Mouse (Mus musculus) frontal cortex, adult 2 months (tissue): ENCODE data around the gene Olfr1395. TPM values are rescaled to one million over a fixed set of nuclear protein-coding genes. Genes with fewer than 3 reads are reported as not detected.
A peak's percentile ranks its signal among the peaks of the same experiment; 100 is the strongest.

Experiments
- DNase-seq, 2 experiments: peaks; one replicate each; pipeline ENCODE4 v3.0.0; 2022; ENCODE audit warnings: low spot score in 1 of 2; ENCODE audit errors: extremely low spot score in 1 of 2
- polyA plus RNA-seq: library from polyadenylated mRNA; depleted of rRNA; stranded (reverse); fragments of >200 nt; gene quantifications from 2 replicates; pipeline ENCODE4 v1.2.3, GENCODE M21; 2012; rRNA removed

Olfr1395 gene
- polyA plus RNA-seq: 0.04 and 0.11 TPM in 2 replicates

GRCm38 (mm10) chr11:49141974-49142373 lies at the start of gene Olfr1395:
Gene Olfr1395 (plus strand): TSS chr11:49142274.
- DNase-seq: no peak

- DNase-seq: no peak
Measured at GRCm38 (mm10) chr11:49092786-49093185, 49.3 kb upstream of the Olfr1395 start.

GRCm38 (mm10) chr11:49093861-49094660 lies 48.0 kb upstream of the Olfr1395 start:
- no peak for DNase-seq

GRCm38 (mm10) chr11:49095367-49095766 lies 46.7 kb upstream of the Olfr1395 start:
- no peak for DNase-seq

- no peak for DNase-seq
Measured at GRCm38 (mm10) chr11:49100409-49100808, 41.7 kb upstream of the Olfr1395 start.

GRCm38 (mm10) chr11:49101500-49101899 lies 40.6 kb upstream of the Olfr1395 start:
- no peak for DNase-seq

GRCm38 (mm10) chr11:49103047-49103693 lies 38.9 kb upstream of the Olfr1395 start:
- peak; percentile 33 to 96 for DNase-seq

- DNase-seq: no peak
Measured at GRCm38 (mm10) chr11:49105752-49106151, 36.3 kb upstream of the Olfr1395 start.

- DNase-seq: no peak
Measured at GRCm38 (mm10) chr11:49107650-49108537, 34.2 kb upstream of the Olfr1395 start.

- peak in 1 of 2 experiments; percentile 59 for DNase-seq
Measured at GRCm38 (mm10) chr11:49108833-49109232, 33.2 kb upstream of the Olfr1395 start.

- peak in 1 of 2 experiments; percentile 40 for DNase-seq
Measured at GRCm38 (mm10) chr11:49111000-49111399, 31.1 kb upstream of the Olfr1395 start.

- peak in 1 of 2 experiments; percentile 24 for DNase-seq
Measured at GRCm38 (mm10) chr11:49112624-49113219, 29.4 kb upstream of the Olfr1395 start.

- DNase-seq: no peak
Measured at GRCm38 (mm10) chr11:49114158-49114557, 27.9 kb upstream of the Olfr1395 start.

- DNase-seq: no peak
Measured at GRCm38 (mm10) chr11:49114774-49115173, 27.3 kb upstream of the Olfr1395 start, which contains the start of gene Olfr1396. Gene Olfr1396 (minus strand): TSS chr11:49114874.

- DNase-seq: no peak
Measured at GRCm38 (mm10) chr11:49119635-49120034, 22.4 kb upstream of the Olfr1395 start.

GRCm38 (mm10) chr11:49124169-49124568 lies 17.9 kb upstream of the Olfr1395 start:
- no peak for DNase-seq

- no peak for DNase-seq
Measured at GRCm38 (mm10) chr11:49154077-49154476, 12.0 kb downstream of the Olfr1395 start, which contains the start of gene Olfr1394. Gene Olfr1394 (plus strand): TSS chr11:49154377.

GRCm38 (mm10) chr11:49156821-49157814 lies 15.0 kb downstream of the Olfr1395 start:
- no peak for DNase-seq
